Mouse (Mus musculus) forebrain, postnatal 0 days (tissue): Measurements from ENCODE around the gene Prkca. TPM values are rescaled to one million over a fixed set of nuclear protein-coding genes. Genes with fewer than 3 reads are reported as not detected.

Experiments used
- ATAC-seq: fragments of 200-750 bp; cut with Nextera tagmentation; 2 replicates; pipeline ENCODE4 v1.8.0; 2017; ENCODE audit warnings: mild to moderate bottlenecking, moderate library complexity
- DNase-seq: peaks from one replicate; pipeline ENCODE4 v3.0.0-alpha.2; 2015
- H3K27ac ChIP-seq: fragments of 300-500 bp; sonication (generic); 2 replicates; pipeline ENCODE4 v1.5.1; 2014; ENCODE audit warnings: low read depth, mild to moderate bottlenecking, antibody characterized with exemption, low read length, moderate library complexity, mixed read lengths
- H3K27me3 ChIP-seq: fragments of 300-500 bp; sonication (generic); 2 replicates; pipeline ENCODE4 v1.6.1; 2014; ENCODE audit warnings: mild to moderate bottlenecking, low read length, mixed read lengths; ENCODE audit not compliant: insufficient read depth
- H3K36me3 ChIP-seq: fragments of 300-500 bp; sonication (generic); 2 replicates; pipeline ENCODE4 v1.6.1; 2014; ENCODE audit warnings: mild to moderate bottlenecking, moderate library complexity; ENCODE audit not compliant: insufficient read depth
- H3K4me1 ChIP-seq: fragments of 300-500 bp; sonication (generic); 2 replicates; pipeline ENCODE4 v1.6.1; 2014; ENCODE audit warnings: antibody characterized with exemption; ENCODE audit not compliant: insufficient read depth
- H3K4me2 ChIP-seq: fragments of 300-500 bp; sonication (generic); 2 replicates; pipeline ENCODE4 v1.6.1; 2014; ENCODE audit warnings: low read depth, mild to moderate bottlenecking, moderate library complexity
- H3K4me3 ChIP-seq: fragments of 300-500 bp; sonication (generic); 2 replicates; pipeline ENCODE4 v1.5.1; 2014; ENCODE audit warnings: low read depth, low read length, mixed read lengths
- H3K9ac ChIP-seq: fragments of 300-500 bp; sonication (generic); 2 replicates; pipeline ENCODE4 v1.6.1; 2014; ENCODE audit warnings: mild to moderate bottlenecking
- H3K9me3 ChIP-seq: fragments of 300-500 bp; sonication (generic); 2 replicates; pipeline ENCODE4 v1.6.1; 2016; ENCODE audit warnings: low read length
- CTCF ChIP-seq: sonication (generic); IDR thresholded peaks from 2 replicates; pipeline ENCODE4 v1.5.1; 2016; ENCODE audit warnings: antibody characterized with exemption, control low read depth, low read depth
- WGBS: fragments of 180-500 bp; shearing (Covaris S2); extraction: QIAGEN DNeasy Blood & Tissue Kit; methylation state at CpG from one replicate; pipeline ENCODE4 v1.1.7; 2014; 5-methylcytosine and 5-hydroxymethylcytosine counted together
- polyA plus RNA-seq: library from polyadenylated mRNA; unstranded; fragments of >200 nt; fragmentation: Nextera tagmentation; extraction: Ambion mirVana; gene quantifications from 2 replicates; pipeline ENCODE4 v1.2.1, GENCODE M21; 2015
- total RNA-seq: library from RNA; depleted of rRNA; stranded (reverse); fragments of >200 nt; gene quantifications from 2 replicates; pipeline ENCODE4 v1.2.3, GENCODE M21; 2014

Gene Prkca
- total and polyA plus RNA-seq, 2 experiments from 2014 or later: 5.0 to 30.0 TPM

- peak; percentile 41 for DNase-seq
These were observed 263.6 kb downstream of the Prkca start for GRCm38 (mm10) chr11:108079946-108080650.

GRCm38 (mm10) chr11:108079454-108079853, 264.3 kb downstream of the Prkca start:
- no peak for ATAC-seq
- DNase-seq: no peak
- Histone ChIP-seq H3K4me1 (no peaks in the 10 kb centered on the region), H3K36me3 (no peaks in the 10 kb centered on the region), H3K4me2 (no peak overlapping the region), H3K9me3 (no peaks in the 10 kb centered on the region), H3K27ac (no peak overlapping the region), H3K27me3 (no peaks in the 10 kb centered on the region), H3K4me3 (no peak overlapping the region), H3K9ac (no peak overlapping the region)
- TF ChIP-seq CTCF: no peak
- WGBS: 84% methylated on average over 5 of the region's 5 CpGs

More at GRCm38 (mm10) chr11:108079946-108080650, 263.6 kb downstream of the Prkca start:
- peak; percentile 78 for ATAC-seq
- Histone ChIP-seq H3K4me1 (no peaks in the 10 kb centered on the region), H3K4me3 (no peak overlapping the region), H3K9me3 (no peaks in the 10 kb centered on the region), H3K27me3 (no peaks in the 10 kb centered on the region), H3K27ac (no peak overlapping the region), H3K4me2 (no peak overlapping the region), H3K36me3 (no peaks in the 10 kb centered on the region), H3K9ac (no peak overlapping the region)
- TF ChIP-seq CTCF: no peak
- 44% methylated on average over 5 of the region's 5 CpGs for WGBS

- Histone ChIP-seq H3K4me3 (no peak overlapping the region), H3K9ac (no peak overlapping the region), H3K27ac (no peak overlapping the region), H3K9me3 (no peaks in the 10 kb centered on the region), H3K4me2 (no peak overlapping the region), H3K27me3 (no peaks in the 10 kb centered on the region), H3K36me3 (no peaks in the 10 kb centered on the region), H3K4me1 (no peaks in the 10 kb centered on the region)
- WGBS: 85% methylated on average over 3 of the region's 3 CpGs
- no peak for TF ChIP-seq CTCF
- ATAC-seq (no peak), DNase-seq (no peak)
These were observed 266.2 kb downstream of the Prkca start for GRCm38 (mm10) chr11:108077514-108077913.

- no peak overlapping the region for H3K4me3 ChIP-seq
- 71% methylated on average over 6 of the region's 6 CpGs for WGBS
- no peak for ATAC-seq
- no peak overlapping the region for H3K4me2 ChIP-seq
- H3K27ac ChIP-seq: no peak overlapping the region
- H3K36me3 ChIP-seq: no peaks in the 10 kb centered on the region
- no peak overlapping the region for H3K9ac ChIP-seq
- H3K9me3 ChIP-seq: no peaks in the 10 kb centered on the region
- TF ChIP-seq CTCF: peak; percentile 75
- no peak for DNase-seq
- H3K27me3 ChIP-seq: no peaks in the 10 kb centered on the region
- H3K4me1 ChIP-seq: no peaks in the 10 kb centered on the region
These were observed 271.0 kb downstream of the Prkca start for GRCm38 (mm10) chr11:108072606-108073243.

- no peak for TF ChIP-seq CTCF
- no peaks in the 10 kb centered on the region for H3K36me3 ChIP-seq
These were observed 272.5 kb downstream of the Prkca start for GRCm38 (mm10) chr11:108071230-108071629.

GRCm38 (mm10) chr11:108070038-108070437, 273.7 kb downstream of the Prkca start:
- TF ChIP-seq CTCF: no peak
- H3K4me1 ChIP-seq: no peaks in the 10 kb centered on the region
- DNase-seq (no peak), ATAC-seq (no peak)
- WGBS: 48% methylated on average over 6 of the region's 6 CpGs
- no peak overlapping the region for H3K4me2 ChIP-seq
- no peak overlapping the region for H3K9ac ChIP-seq
- no peaks in the 10 kb centered on the region for H3K9me3 ChIP-seq
- no peaks in the 10 kb centered on the region for H3K27me3 ChIP-seq
- H3K4me3 ChIP-seq: no peak overlapping the region
- no peaks in the 10 kb centered on the region for H3K36me3 ChIP-seq
- H3K27ac ChIP-seq: no peak overlapping the region

More at GRCm38 (mm10) chr11:108071230-108071629, 272.5 kb downstream of the Prkca start:
- Histone ChIP-seq H3K4me1 (no peaks in the 10 kb centered on the region), H3K4me3 (no peak overlapping the region), H3K4me2 (no peak overlapping the region), H3K9ac (no peak overlapping the region), H3K9me3 (no peaks in the 10 kb centered on the region), H3K27ac (no peak overlapping the region), H3K27me3 (no peaks in the 10 kb centered on the region)
- ATAC-seq: no peak
- 56% methylated on average over 6 of the region's 6 CpGs for WGBS
- no peak for DNase-seq

GRCm38 (mm10) chr11:108068430-108068829, 275.3 kb downstream of the Prkca start:
- Histone ChIP-seq H3K4me1 (no peaks in the 10 kb centered on the region), H3K27me3 (no peaks in the 10 kb centered on the region), H3K9ac (no peak overlapping the region), H3K9me3 (no peaks in the 10 kb centered on the region), H3K4me3 (no peak overlapping the region), H3K36me3 (no peaks in the 10 kb centered on the region), H3K4me2 (no peak overlapping the region), H3K27ac (no peak overlapping the region)
- DNase-seq (no peak), ATAC-seq (no peak)
- no peak for TF ChIP-seq CTCF
- WGBS: 93% methylated on average over 5 of the region's 5 CpGs
